Mouse (Mus musculus) megakaryocyte, embryonic 14.5 days (primary cell): Measurements from ENCODE around the gene Fam131b.

ENCODE experiments used
- FLI1 ChIP-seq: IDR thresholded peaks from 2 replicates; pipeline ENCODE4 v1.6.1; 2012; ENCODE audit warnings: low read length, inconsistent platforms, mixed read lengths
- GATA1 ChIP-seq: IDR thresholded peaks from 3 replicates; pipeline ENCODE4 v1.6.1; 2012; ENCODE audit warnings: mixed read lengths, low read length, inconsistent platforms, borderline replicate concordance

GRCm38 (mm10) chr6:42339189-42339588 is 14.7 kb upstream of the Fam131b start:
- TF ChIP-seq GATA1 = no peak
- TF ChIP-seq FLI1 = no peak
